Mouse (Mus musculus): ENCODE measurements at regions not wholly inside any gene's neighbourhood (a gene's known extent, or its start where the extent isn't known, plus 50 kb on each side); places are given as distances from the start of the nearest gene placed in this dataset.

DNA sequence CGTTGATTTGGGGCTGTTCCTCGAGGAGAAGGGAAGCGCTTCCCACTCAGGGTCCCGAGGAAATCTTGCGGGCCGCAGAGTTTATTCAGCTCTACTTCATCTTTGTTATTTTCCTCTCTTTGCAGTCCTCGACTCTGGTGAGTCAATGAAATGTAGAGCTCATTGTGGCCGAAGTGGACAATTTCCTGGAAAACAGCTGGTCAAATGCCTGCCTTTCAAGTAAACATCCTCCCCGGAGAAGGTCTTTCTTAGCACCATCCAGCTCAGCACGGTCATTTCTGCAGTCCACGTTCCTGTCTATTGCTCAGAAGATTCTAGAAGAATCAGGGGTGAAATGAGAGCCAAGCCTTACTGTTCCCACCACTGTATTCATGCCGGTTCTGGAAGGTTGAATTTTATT lies 133.0 kb downstream of the Bcas1 start:
- no peak for DNase-seq

DNA sequence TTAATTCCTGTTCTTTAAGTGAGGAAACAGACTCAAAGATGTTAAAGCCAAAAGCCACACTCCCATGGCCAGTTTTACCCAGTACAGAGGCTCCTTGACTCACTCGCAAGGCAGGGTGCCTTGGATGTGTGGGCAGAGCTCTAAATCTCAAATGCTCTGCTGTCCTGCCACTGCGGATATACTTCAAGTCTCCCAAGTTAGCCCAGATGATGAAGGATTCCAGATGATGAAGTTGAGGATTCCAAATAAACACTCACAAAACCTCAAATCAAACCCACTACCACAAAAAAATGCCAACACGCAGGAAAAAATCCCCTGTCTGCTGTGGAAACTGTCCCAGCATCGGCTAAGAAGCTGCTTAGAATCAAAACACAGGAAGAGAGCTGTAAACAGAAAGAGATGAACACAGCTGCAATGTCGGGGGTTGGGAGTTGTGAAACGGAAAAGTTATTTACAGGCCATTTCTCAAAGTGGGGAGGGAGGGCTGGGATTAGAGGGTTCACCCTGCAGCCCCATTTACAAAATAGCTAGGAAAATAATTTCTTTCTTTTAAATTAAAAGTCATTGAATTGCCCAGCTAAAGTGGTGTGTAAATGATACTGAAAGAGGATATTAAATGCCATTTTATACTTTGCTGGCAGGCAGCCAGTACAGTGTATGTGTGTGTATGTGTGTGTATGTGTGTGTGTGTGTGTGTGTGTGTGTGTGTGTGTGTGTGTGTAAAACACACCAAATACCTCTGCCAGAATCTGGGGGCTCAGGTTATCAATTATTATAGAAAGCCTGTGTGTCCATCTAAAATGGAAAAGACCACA lies 135.6 kb downstream of the Bcas1 start:
- no peak for DNase-seq

DNA sequence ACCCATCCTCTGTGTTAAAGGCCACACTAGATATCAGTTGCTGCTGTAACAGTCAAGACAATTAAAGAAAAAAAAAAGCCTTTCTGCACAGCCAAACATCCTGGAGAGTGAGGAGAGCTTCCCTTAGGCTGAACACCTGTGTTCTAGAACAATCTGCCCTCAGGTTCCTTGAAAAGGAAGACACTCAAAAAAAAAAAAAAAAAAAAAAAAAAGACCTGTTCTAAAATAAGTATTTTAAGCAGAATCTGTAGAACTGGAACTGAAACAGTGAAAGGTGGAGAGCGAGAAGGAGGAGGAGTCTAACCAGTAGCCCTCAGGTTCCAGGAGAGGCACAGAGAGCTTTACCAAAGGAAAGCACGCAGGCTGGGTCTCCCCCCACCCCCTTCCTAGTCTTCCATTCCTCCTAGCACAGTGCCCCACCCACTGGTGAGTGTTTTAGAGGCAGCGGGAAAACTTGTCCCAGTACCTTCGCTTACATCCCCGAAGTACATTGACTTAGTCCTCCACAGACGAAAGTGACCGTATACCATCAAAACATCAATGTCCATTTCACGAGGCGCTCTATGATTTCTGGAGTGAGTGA lies 138.2 kb downstream of the Bcas1 start:
- no peak for DNase-seq

DNA sequence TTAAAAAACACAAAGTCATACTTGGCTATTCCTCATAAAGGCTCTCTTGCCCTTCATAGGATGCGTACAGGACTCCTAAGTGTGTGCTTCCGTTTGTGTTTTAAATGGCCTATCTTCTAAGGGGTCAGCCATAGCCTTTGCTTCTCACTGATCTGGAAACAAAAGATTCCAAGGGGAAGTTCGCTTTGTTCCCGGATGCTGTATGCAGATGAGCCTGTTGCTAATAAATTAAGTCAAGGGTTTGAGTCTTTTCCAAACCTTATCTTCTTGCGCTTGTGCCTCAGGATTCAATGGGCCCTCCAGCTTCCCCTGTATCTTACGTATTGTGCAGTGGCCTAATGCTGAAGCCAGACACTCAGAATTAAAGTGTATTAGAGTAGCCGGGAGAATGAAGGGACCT lies 138.9 kb downstream of the Bcas1 start:
- DNase-seq: no peak

DNA sequence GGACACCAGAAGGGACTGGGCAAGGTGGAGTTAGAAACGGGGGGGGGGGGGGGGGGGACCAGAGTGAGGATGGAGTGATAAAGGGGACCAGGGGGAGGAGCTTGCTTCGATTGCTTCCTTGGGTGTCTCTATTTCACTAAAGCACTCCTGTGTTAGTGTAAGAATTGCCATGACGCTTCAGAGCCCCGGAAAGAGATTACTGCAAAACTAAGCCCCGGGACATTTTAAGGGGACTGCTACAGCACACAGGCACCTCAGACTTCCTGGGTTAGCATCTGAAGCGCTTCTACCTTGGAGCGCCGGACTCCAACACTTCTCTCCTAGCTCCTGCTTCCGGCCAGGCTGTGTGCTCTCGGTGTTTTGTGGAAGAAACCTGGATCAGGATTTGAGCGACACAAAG lies 139.4 kb downstream of the Bcas1 start:
- no peak for DNase-seq

DNA sequence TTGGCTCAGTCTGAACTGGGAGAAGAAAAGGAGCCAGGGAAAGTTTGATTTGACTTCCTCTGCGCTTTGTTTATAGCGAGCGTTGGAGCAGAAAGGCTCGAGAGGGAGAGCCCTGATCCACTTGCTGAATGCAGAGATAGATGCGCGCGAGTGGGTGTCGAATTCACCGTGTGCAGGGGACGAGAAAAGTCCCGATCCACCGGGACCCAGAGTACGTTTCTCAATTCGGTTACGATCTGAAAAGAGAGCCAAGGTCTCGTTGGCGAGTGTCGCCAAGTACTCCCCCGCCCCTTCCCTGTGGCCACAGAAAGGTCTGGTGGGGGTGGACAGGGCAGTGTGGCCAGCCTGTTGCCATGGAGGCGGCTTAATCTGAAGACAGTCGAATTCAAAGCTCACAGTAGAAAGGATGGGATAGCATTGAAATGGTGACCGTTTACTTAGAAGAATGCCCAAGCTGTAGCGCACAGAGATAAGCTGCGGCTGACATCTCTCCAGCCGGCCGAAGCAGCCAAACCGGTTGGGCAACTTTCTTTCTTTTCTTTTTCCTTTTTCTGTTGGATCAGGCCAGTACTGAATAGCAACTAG lies 139.5 kb upstream of the Zfp217 start:
- DNase-seq: peak; percentile 56 to 57

DNA sequence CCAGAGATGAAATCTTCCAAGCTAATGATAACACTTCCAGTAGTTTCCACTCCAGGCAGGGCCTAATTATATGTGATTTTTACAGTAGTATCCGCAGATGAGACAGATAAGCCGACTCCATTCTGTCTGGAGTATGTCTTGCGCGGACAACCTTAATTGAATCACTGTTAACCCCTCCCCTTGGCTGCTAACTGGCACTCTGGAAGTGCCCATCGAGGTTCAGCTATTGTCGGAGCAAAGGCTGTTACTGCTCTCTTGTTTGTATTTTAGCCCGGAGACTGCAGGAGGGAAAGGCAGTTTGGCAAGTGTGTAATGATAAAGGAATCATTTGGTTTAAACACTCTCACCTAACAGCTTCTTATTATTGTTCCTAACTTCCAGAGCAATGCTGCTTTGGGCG lies 138.9 kb upstream of the Zfp217 start:
- no peak for DNase-seq

DNA sequence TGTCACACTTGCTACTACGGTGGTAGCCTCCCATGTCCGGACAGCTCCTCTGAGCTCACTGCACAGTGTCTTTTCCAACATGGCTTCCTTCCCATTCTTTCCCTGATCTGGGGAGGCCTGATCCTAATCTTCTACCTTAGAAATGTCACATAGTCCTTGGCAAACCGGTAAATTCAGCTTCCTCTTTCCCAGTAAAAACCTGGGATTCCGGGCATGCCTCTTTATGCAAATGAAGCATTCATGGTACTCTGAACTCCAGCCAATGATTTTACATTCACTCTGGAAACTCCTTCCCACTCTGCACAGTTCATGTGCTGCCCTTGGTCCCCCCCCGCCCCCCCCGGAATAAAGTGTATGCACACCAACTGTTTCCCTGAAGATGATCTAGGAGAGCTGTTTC lies 134.6 kb upstream of the Zfp217 start:
- no peak for DNase-seq

DNA sequence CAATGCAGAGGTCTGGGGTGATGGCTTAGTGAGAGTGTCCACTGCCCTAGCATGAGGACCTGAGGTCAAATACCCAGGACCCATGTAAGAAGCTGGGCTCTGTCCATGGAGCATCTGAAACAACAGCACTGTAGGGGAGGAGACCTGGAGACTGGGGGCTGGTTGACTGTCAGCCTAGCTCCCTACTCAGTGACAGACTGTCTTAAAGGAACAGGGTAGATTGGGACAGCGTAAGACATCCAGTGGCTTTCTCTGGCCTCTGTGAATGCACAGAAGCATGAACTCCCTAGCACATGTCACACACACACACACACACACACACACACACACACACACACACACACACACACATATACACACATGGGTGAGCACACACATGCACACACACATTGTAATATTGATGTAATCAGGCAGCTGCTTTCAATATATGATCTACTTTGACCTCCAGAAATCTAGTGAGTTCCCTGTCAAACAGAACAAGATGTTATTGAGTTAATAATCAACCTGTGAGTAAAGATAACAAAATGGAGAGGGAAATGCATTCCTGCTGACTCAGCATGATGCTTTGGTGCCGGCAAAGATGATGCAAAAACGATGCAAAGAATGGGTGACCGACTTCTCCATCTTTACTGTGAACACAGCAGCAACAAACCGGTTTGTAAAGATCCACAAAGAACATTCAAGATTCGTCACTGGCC lies 133.6 kb upstream of the Zfp217 start:
- DNase-seq: no peak

DNA sequence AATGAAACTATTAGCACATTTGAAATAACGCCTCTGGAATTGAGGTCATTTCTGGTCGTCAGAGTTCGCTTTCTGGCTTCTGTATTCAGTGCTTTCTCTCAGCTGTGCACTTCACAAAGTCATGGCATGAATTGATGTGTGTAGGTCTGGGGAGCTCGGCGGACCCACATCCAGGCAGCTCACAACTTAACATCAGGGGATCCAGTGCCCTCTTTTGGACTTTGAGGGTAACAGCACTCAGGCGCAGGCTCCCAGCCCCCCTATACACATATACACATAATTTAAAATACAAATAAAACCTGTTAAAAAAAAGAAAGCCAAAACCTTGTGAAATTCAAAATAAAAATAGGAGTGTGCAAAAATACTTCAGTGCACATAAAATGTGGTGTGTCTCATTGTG lies 132.8 kb upstream of the Zfp217 start:
- no peak for DNase-seq

DNA sequence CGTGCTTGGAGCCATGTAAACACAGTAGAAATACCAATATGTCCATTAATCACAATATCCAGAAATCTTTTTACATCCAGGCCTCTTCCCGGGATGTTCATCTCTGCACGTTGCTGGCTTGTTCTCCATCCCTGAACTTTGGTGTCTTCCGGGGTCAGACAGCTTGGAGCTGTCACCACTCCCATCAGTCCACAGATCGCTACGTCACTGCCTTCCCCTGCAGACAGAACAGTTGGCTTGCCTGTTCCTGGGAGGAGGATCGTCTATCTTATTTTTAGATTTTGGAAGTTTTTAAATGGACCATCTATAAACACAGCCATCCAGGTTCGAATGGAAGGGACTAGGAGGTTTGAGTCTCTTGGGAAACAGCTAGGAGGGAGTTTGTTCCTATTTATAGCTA lies 130.0 kb upstream of the Zfp217 start:
- DNase-seq: no peak

DNA sequence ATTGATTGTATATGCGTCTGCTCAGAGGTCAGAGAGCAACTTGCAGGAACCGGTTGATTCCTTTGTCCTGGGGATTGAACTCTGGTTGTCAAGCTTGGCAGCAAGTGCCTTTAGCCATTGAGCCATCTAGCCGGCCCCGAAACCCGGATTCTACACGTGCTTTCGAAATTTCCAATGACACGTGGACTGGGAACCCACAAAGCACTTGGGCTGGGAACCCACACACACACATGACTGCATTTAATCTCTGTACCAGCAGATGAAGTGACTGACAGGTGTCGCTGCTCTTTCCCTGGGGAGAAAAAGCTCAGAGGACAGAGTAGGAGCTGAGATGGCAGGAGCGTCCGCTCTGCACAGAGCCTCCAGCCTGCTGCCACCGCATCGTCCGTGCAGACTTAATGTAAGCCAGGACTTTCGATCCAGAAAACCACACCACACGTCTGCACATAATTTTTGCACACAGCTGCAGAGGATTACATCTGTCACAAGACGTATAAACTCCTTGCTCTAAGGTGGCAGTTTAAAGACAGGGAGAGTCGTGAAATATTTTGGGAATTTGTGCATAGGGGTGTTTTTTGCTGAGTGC lies 129.4 kb upstream of the Zfp217 start:
- no peak for DNase-seq

DNA sequence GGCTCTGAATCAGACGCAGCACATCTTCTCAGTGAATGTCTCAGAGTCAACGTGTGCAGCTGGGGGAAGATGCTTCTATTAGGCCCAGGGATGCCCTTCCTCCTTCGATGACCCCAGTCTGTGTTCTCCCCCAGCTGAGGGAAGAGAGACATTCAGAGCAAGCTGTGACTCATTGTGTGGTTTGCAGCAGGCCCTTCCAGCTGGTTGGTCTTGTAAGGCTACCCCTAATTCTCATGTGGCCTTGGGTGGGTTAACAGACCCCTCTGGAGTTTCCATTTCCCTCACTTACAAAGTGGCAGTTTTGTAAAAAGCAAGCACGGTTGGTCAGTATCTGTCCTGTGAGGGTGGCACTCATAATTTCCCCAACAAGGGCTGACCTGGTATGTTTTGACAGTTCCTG lies 127.8 kb upstream of the Zfp217 start:
- no peak for DNase-seq

DNA sequence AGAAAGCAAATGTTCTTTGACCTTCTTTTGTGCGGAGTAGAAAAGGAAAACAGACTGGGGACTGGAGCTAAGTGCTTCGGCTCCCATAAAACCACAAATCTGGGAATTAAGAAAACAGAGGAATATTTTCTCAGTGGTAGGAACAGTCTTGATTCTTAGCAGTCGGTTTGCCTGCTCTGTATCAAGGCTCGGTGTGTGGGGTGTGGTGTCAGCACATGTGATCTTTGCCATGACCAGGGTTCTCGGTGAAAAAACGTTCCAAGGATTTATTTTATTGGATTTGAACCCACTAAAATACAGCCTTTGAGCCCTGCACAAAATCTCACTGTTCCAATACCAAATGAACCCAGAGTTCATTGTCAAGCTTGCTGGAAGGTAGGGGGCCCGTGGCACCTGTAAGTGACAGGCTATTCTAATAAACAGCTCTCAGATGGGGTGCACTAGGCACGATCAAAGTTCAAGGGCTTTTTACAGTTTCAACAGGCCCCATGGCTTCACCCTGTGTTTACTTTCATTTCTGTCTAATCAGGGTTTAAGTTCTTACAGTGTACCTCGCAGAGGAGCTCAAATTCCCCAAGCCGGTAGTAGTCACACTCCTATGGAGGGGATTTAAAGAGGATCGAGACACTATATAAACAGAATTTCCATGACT lies 122.1 kb upstream of the Zfp217 start:
- no peak for DNase-seq

DNA sequence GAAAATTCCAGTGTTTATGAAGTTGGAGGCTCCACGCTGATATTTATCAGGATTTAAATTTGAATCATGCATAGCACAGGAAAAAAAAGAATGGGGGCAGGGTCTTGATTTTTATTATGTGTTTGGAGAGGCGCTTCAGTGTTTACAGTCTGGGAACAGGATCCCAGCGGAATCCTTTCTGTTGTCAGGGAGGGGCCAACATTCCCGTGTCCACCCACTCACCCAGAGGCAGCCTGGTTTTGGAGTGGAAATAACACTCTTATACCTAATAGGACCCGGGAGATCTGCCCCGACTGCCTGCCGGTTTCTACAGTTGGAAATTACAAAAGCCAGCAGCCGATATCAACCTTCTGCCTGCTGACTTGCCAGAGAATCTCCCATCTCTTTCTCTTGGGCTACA lies 120.2 kb upstream of the Zfp217 start:
- no peak for DNase-seq

DNA sequence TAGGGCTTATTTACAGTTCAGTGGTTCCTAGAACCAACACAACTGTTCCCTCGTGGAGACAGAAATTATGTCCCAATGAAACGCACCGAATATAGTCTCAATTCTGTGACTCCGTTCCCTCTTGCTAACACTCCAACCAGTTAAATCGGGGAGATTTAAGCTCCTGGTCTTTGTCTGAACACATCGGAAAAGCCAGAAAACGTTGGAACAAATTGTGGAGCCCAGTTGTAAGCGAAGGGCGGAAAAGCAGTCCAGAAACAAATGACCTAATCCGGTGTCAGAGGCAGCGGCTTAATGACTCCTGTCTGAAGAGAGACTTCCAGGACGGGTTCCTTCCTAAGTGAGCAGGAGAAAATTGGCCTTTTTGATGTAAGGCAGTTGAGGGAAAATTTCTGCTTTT lies 119.2 kb upstream of the Zfp217 start:
- no peak for DNase-seq

DNA sequence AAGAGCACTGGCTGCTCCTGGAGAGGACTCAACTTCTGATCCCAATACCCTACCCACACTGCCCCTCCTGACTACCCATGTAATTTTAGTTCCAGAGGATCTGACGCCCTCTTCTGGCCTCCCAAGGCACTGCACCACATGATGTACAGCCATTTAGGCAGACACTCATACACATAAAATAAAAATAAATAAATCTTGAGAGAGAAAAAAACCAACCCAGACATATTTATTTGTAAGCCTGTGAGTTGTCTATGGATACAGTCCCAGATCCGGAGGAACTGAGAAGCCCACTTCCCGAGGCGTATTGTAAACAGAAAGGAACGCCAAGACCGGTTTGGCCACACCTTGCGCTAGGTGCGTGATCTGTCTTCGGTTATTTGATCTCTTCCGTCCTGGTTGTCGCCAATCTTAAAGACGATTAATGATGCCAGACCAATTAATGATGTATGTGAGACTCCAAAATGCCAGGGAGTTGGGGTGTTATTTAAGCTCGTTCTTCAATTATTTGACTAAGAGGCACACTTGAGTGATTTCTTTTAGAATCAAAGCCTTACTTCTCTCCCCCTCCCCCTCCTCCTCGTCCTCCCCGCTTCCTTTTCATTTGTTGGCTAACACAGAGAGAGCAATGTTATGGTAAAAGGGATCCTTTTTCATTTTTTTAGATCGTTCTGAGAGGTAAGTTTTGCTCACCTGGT lies 118.7 kb upstream of the Zfp217 start:
- peak in 1 of 2 experiments; percentile 29 for DNase-seq

DNA sequence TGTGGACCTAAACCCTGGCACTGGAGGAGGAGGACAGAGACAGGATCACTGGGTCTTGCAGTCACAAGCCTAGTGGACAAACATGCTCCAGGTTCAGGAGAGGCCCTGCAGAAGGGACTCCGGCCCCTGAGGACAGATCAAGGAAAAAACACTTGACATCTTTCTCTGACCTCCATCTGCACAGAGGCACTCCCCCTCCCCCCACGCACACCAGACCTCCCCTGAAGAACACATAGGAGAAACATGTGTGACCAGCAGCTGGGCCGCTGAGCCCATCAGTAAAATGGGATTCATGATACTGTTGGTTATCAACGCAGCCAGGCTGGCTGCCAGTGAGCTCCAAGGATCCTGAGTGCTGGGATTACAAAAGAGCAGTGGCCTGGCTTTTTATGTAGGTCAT lies 115.7 kb upstream of the Zfp217 start:
- DNase-seq: no peak

DNA sequence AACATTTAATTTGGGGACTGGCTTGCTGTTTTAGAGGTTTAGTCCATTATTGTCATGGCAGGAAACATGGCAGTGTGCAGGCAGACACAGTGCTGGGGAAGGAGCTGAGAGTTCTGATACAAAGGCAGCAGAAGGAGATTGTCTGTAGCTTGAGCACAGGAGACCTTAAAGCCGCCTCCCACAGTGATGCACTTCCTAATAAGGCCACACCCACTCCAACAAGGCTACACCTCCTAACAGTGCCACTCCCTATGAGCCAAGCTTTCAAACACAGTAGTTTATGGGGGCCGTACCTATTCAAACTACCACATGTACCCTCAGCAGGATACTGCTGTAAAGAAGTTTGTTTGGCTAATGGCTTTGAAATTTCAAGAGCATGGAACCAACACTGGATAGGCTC lies 113.3 kb upstream of the Zfp217 start:
- no peak for DNase-seq

DNA sequence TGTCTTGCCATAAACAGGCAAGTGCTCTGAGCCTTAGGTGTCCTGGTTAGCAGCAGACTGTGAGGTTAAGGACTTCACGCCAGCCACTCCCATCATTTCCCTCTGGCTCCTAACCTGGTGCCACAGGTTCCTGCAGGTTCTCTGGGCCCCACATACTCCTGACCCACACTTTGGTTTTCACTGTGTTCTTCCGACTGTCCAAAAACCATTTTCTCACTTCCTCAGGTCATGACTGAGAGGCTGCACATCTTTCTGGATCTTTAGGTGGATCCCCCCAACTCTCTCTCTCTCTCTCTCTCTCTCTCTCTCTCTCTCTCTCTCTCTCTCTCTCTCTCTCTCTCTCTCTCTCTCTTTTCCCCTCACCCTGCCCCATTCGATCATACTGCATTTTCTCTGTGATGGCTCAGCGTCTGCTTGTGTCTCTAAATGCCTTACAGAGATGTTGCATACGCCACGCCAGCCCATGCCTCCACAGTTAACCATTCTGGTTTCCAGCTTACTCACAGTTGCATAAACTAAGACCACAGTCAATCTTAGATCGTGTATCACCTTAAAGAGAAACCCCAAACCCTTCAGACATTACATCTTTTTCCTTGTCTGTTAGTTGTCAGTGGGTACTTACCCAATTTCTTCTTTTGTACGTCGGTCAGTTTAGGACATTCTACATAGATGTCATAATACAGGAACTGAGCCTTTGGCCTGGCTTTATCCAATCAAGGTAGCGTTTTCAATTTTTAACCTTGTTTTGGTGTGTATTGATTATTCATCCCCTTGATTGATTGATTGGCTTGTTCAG lies 112.0 kb upstream of the Zfp217 start:
- no peak for DNase-seq

DNA sequence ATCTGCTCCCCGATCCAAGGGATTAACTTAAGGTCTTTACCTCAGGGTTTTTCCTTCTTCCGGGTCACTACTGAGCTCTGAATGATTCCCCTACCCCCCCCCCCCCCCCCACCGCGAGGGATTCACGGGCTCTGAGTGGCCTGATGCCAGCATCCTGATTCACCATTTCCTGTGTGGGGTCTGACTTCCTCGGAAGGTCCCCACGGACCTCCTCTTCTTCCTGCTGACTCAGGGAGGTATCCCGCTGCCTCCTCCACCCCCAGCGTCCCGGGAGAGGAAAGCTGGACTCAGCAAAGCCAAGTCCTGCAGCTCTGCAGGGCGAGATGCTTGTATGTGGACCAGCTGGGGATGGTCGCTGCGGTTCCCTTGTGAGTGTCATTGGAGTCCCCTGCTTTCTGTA lies 110.5 kb upstream of the Zfp217 start:
- DNase-seq: peak in 1 of 2 experiments; percentile 36
